Mouse (Mus musculus) heart, embryonic 16.5 days (tissue): ENCODE data around the gene Naa15. TPM values are rescaled to one million over a fixed set of nuclear protein-coding genes. Genes with fewer than 3 reads are reported as not detected.
A peak's percentile ranks its signal among the peaks of the same experiment; 100 is the strongest.

Experiments used
- ATAC-seq: fragments of 200-750 bp; cut with Nextera tagmentation; replicated peaks from 2 replicates; pipeline ENCODE4 v1.8.0; 2017; ENCODE audit warnings: moderate number of reproducible peaks; ENCODE audit not compliant: insufficient read depth, low FRiP score; ENCODE audit errors: extremely low read depth
- H3K27ac ChIP-seq: fragments of 300-500 bp; sonication (generic); 2 replicates; pipeline ENCODE4 v1.5.1; 2014; ENCODE audit warnings: mild to moderate bottlenecking, low read length, control low read depth, moderate library complexity
- H3K27me3 ChIP-seq: fragments of 300-500 bp; sonication (generic); 2 replicates; pipeline ENCODE4 v1.6.1; 2014; ENCODE audit warnings: low read length, mixed read lengths; ENCODE audit not compliant: control insufficient read depth, insufficient read depth
- H3K36me3 ChIP-seq: fragments of 300-500 bp; sonication (generic); 2 replicates; pipeline ENCODE4 v1.6.1; 2014; ENCODE audit not compliant: control insufficient read depth, insufficient read depth
- H3K4me1 ChIP-seq: fragments of 300-500 bp; sonication (generic); 2 replicates; pipeline ENCODE4 v1.6.1; 2014; ENCODE audit warnings: low read length, mixed read lengths; ENCODE audit not compliant: control insufficient read depth, insufficient read depth
- H3K4me2 ChIP-seq: fragments of 300-500 bp; sonication (generic); 2 replicates; pipeline ENCODE4 v1.6.1; 2014; ENCODE audit warnings: low read depth, mild to moderate bottlenecking, control low read depth, low read length
- H3K4me3 ChIP-seq: fragments of 300-500 bp; sonication (generic); 2 replicates; pipeline ENCODE4 v1.5.1; 2014; ENCODE audit warnings: mild to moderate bottlenecking, control low read depth, low read length
- H3K9ac ChIP-seq: fragments of 300-500 bp; sonication (generic); 2 replicates; pipeline ENCODE4 v1.6.1; 2014; ENCODE audit warnings: low read length, control low read depth
- H3K9me3 ChIP-seq: fragments of 300-500 bp; sonication (generic); replicated peaks from 2 replicates; pipeline ENCODE4 v1.6.1; 2016; ENCODE audit warnings: low read length; ENCODE audit not compliant: control insufficient read depth
- WGBS: fragments of 180-500 bp; shearing (Covaris S2); extraction: QIAGEN DNeasy Blood & Tissue Kit; methylation state at CpG from one replicate; pipeline ENCODE4 v1.1.7; 2014; 5-methylcytosine and 5-hydroxymethylcytosine counted together
- polyA plus RNA-seq: library from polyadenylated mRNA; unstranded; fragments of >200 nt; fragmentation: Nextera tagmentation; extraction: Ambion mirVana; gene quantifications from 2 replicates; pipeline ENCODE4 v1.2.1, GENCODE M21; 2015

The Naa15 gene
- polyA plus RNA-seq, result 29.9 and 32.7 TPM in 2 replicates

GRCm38 (mm10) chr3:51415098-51416072 lies at the start of gene Naa15:
Gene Naa15 (plus strand): TSS chr3:51415148.
- ATAC-seq, result peak; percentile 91
- peak within 1 kb of the TSS; percentile 93 for H3K9ac ChIP-seq
- no peaks in the 10 kb centered on the region for H3K9me3 ChIP-seq
- H3K4me1 ChIP-seq, result peaks cover 20% of the 10 kb centered on the region
- H3K4me3 ChIP-seq, result peak within 1 kb of the TSS; percentile 96
- 5% methylated on average over 43 of the region's 43 CpGs for WGBS
- peak within 1 kb of the TSS; percentile 84 for H3K4me2 ChIP-seq
- no peaks in the 10 kb centered on the region for H3K27me3 ChIP-seq
- H3K27ac ChIP-seq, result peak within 1 kb of the TSS; percentile 96
- no peaks in the 10 kb centered on the region for H3K36me3 ChIP-seq

GRCm38 (mm10) chr3:51365517-51365882 lies 49.4 kb upstream of the Naa15 start:
- peak overlapping the region; percentile 54 for H3K4me3 ChIP-seq
- H3K9ac ChIP-seq, result peak overlapping the region; percentile 28
- H3K36me3 ChIP-seq, result no peaks in the 10 kb centered on the region
- 5% methylated on average over 3 of the region's 3 CpGs for WGBS
- H3K27me3 ChIP-seq, result no peaks in the 10 kb centered on the region
- ATAC-seq, result no peak
- H3K4me2 ChIP-seq, result peak overlapping the region; percentile 80
- H3K27ac ChIP-seq, result peak overlapping the region; percentile 20; the same call in 1 of the 2 replicates
- no peaks in the 10 kb centered on the region for H3K9me3 ChIP-seq
- H3K4me1 ChIP-seq, result peaks cover 10% of the 10 kb centered on the region

- Histone ChIP-seq H3K36me3 (no peaks in the 10 kb centered on the region), H3K4me1 (peaks cover 10% of the 10 kb centered on the region), H3K27me3 (no peaks in the 10 kb centered on the region), H3K4me3 (no peak overlapping the region), H3K27ac (no peak overlapping the region), H3K9ac (no peak overlapping the region), H3K9me3 (no peaks in the 10 kb centered on the region), H3K4me2 (no peak overlapping the region)
- ATAC-seq, result no peak
- 55% methylated on average over 4 of the region's 4 CpGs for WGBS
These were observed 48.0 kb upstream of the Naa15 start for GRCm38 (mm10) chr3:51366926-51367325.

GRCm38 (mm10) chr3:51368011-51368410 lies 46.9 kb upstream of the Naa15 start:
- Histone ChIP-seq H3K4me3 (no peak overlapping the region), H3K9me3 (no peaks in the 10 kb centered on the region), H3K27ac (no peak overlapping the region), H3K4me1 (peaks cover 10% of the 10 kb centered on the region), H3K36me3 (no peaks in the 10 kb centered on the region), H3K9ac (no peak overlapping the region), H3K27me3 (no peaks in the 10 kb centered on the region), H3K4me2 (no peak overlapping the region)
- WGBS, result 68% methylated on average over 4 of the region's 4 CpGs
- ATAC-seq, result no peak

- ATAC-seq, result no peak
- Histone ChIP-seq H3K4me2 (no peak overlapping the region), H3K9me3 (peaks cover 4% of the 10 kb centered on the region; the same call in 1 of the 2 replicates), H3K4me3 (no peak overlapping the region), H3K4me1 (no peaks in the 10 kb centered on the region), H3K27ac (no peak overlapping the region), H3K9ac (no peak overlapping the region), H3K27me3 (no peaks in the 10 kb centered on the region), H3K36me3 (no peaks in the 10 kb centered on the region)
- WGBS, result 66% methylated on average over 2 of the region's 2 CpGs
These were observed 43.1 kb upstream of the Naa15 start for GRCm38 (mm10) chr3:51371826-51372225.

- no peaks in the 10 kb centered on the region for H3K4me1 ChIP-seq
- no peaks in the 10 kb centered on the region for H3K27me3 ChIP-seq
- no peak overlapping the region for H3K27ac ChIP-seq
- H3K9ac ChIP-seq, result no peak overlapping the region
- H3K36me3 ChIP-seq, result no peaks in the 10 kb centered on the region
- no peak overlapping the region for H3K4me3 ChIP-seq
- ATAC-seq, result no peak
- 51% methylated on average over 5 of the region's 5 CpGs for WGBS
- H3K4me2 ChIP-seq, result peak overlapping the region; percentile 28; the same call in 1 of the 2 replicates
- peaks cover 4% of the 10 kb centered on the region; the same call in 1 of the 2 replicates for H3K9me3 ChIP-seq
These were observed 42.1 kb upstream of the Naa15 start for GRCm38 (mm10) chr3:51372883-51373282.

- H3K27me3 ChIP-seq, result no peaks in the 10 kb centered on the region
- no peak overlapping the region for H3K4me3 ChIP-seq
- WGBS, result 83% methylated on average over 5 of the region's 5 CpGs
- peaks cover 1% of the 10 kb centered on the region for H3K4me1 ChIP-seq
- ATAC-seq, result no peak
- H3K27ac ChIP-seq, result no peak overlapping the region
- no peak overlapping the region for H3K9ac ChIP-seq
- peaks cover 4% of the 10 kb centered on the region; the same call in 1 of the 2 replicates for H3K9me3 ChIP-seq
- H3K36me3 ChIP-seq, result no peaks in the 10 kb centered on the region
- no peak overlapping the region for H3K4me2 ChIP-seq
These were observed 41.4 kb upstream of the Naa15 start for GRCm38 (mm10) chr3:51373544-51373943.

GRCm38 (mm10) chr3:51375307-51376265 lies 39.4 kb upstream of the Naa15 start:
- H3K27ac ChIP-seq, result no peak overlapping the region

More at GRCm38 (mm10) chr3:51375307-51376265, 39.4 kb upstream of the Naa15 start:
- Histone ChIP-seq H3K36me3 (no peaks in the 10 kb centered on the region), H3K4me2 (no peak overlapping the region), H3K9me3 (peaks cover 4% of the 10 kb centered on the region; the same call in 1 of the 2 replicates), H3K4me1 (peaks cover 4% of the 10 kb centered on the region), H3K27me3 (no peaks in the 10 kb centered on the region), H3K4me3 (no peak overlapping the region), H3K9ac (no peak overlapping the region)
- WGBS, result 76% methylated on average over 19 of the region's 19 CpGs
- ATAC-seq, result no peak
